Mouse (Mus musculus): ENCODE measurements at regions not wholly inside any gene's neighbourhood (a gene's known extent, or its start where the extent isn't known, plus 50 kb on each side); places are given as distances from the start of the nearest gene placed in this dataset.
"Not testable (repeated sequence)": the region's sequence is repeated elsewhere in the genome, so short reads cannot be mapped to it uniquely, and the experiment has no call there.

- DNase-seq (ENCODE audit: low spot score in 2 of 2), result no peak
These were observed 181.8 kb downstream of the Nova1 start for GRCm38 (mm10) chr12:46636888-46637287.

- DNase-seq (ENCODE audit: low spot score in 2 of 2), result peak in 1 of 2 experiments; percentile 12
These were observed 183.5 kb downstream of the Nova1 start for GRCm38 (mm10) chr12:46635125-46635772.

- no peak for DNase-seq (ENCODE audit: low spot score in 2 of 2)
These were observed 184.0 kb downstream of the Nova1 start for GRCm38 (mm10) chr12:46634771-46635124.

GRCm38 (mm10) chr12:46632384-46632783 is 186.3 kb downstream of the Nova1 start:
- DNase-seq (ENCODE audit: low spot score in 2 of 2), result not testable (repeated sequence)

GRCm38 (mm10) chr12:46627320-46627719 is 191.4 kb downstream of the Nova1 start:
- DNase-seq (ENCODE audit: low spot score in 2 of 2), result no peak

GRCm38 (mm10) chr12:46611439-46611838 is 207.3 kb downstream of the Nova1 start:
- DNase-seq (ENCODE audit: low spot score in 2 of 2), result no peak

GRCm38 (mm10) chr12:46609580-46610311 is 209.0 kb downstream of the Nova1 start:
- DNase-seq (ENCODE audit: low spot score in 2 of 2), result no peak

GRCm38 (mm10) chr12:46608290-46608910 is 210.3 kb downstream of the Nova1 start:
- DNase-seq (ENCODE audit: low spot score in 2 of 2), result no peak

GRCm38 (mm10) chr12:46597200-46597599 is 221.5 kb downstream of the Nova1 start:
- DNase-seq (ENCODE audit: low spot score in 2 of 2), result no peak

GRCm38 (mm10) chr12:46568665-46569064 is 250.1 kb downstream of the Nova1 start:
- DNase-seq (ENCODE audit: low spot score in 2 of 2), result peak in 1 of 2 experiments; percentile 3

GRCm38 (mm10) chr12:46566324-46566723 is 252.4 kb downstream of the Nova1 start:
- DNase-seq (ENCODE audit: low spot score in 2 of 2), result no peak

- no peak for DNase-seq (ENCODE audit: low spot score in 2 of 2)
These were observed 297.8 kb downstream of the Nova1 start for GRCm38 (mm10) chr12:46520942-46521341.

GRCm38 (mm10) chr12:46507829-46508228 is 310.9 kb downstream of the Nova1 start:
- no peak for DNase-seq (ENCODE audit: low spot score in 2 of 2)

GRCm38 (mm10) chr12:46492465-46492864 is 326.3 kb downstream of the Nova1 start:
- DNase-seq (ENCODE audit: low spot score in 2 of 2), result no peak

GRCm38 (mm10) chr12:46450888-46451287 is 367.8 kb downstream of the Nova1 start:
- no peak for DNase-seq (ENCODE audit: low spot score in 2 of 2)

- no peak for DNase-seq (ENCODE audit: low spot score in 2 of 2)
These were observed 373.9 kb downstream of the Nova1 start for GRCm38 (mm10) chr12:46444644-46445313.

- no peak for DNase-seq (ENCODE audit: low spot score in 2 of 2)
These were observed 399.1 kb downstream of the Nova1 start for GRCm38 (mm10) chr12:46419591-46419990.

- DNase-seq (ENCODE audit: low spot score in 2 of 2), result no peak
These were observed 399.7 kb downstream of the Nova1 start for GRCm38 (mm10) chr12:46418990-46419389.

- no peak for DNase-seq (ENCODE audit: low spot score in 2 of 2)
These were observed 401.8 kb downstream of the Nova1 start for GRCm38 (mm10) chr12:46416765-46417404.

- no peak for DNase-seq (ENCODE audit: low spot score in 2 of 2)
These were observed 402.5 kb downstream of the Nova1 start for GRCm38 (mm10) chr12:46416250-46416649.

GRCm38 (mm10) chr12:46405674-46406073 is 413.1 kb downstream of the Nova1 start:
- no peak for DNase-seq (ENCODE audit: low spot score in 2 of 2)

GRCm38 (mm10) chr12:46399653-46399975 is 419.1 kb downstream of the Nova1 start:
- peak in 1 of 2 experiments; percentile 10 for DNase-seq (ENCODE audit: low spot score in 2 of 2)

Data from right cerebral cortex, postnatal 36 days (tissue).